Mouse (Mus musculus): ENCODE measurements at regions not wholly inside any gene's neighbourhood (a gene's known extent, or its start where the extent isn't known, plus 50 kb on each side); places are given as distances from the start of the nearest gene placed in this dataset.

- no peak for DNase-seq
Measured at GRCm38 (mm10) chr2:116979561-116980391, 101.3 kb downstream of the Tmco5 start.

GRCm38 (mm10) chr2:116980692-116981091 is 102.2 kb downstream of the Tmco5 start:
- no peak for DNase-seq

GRCm38 (mm10) chr2:116983351-116983750 is 104.9 kb downstream of the Tmco5 start:
- no peak for DNase-seq

GRCm38 (mm10) chr2:116983821-116984351 is 105.4 kb downstream of the Tmco5 start:
- no peak for DNase-seq

GRCm38 (mm10) chr2:116984597-116984996 is 106.1 kb downstream of the Tmco5 start:
- DNase-seq: no peak

GRCm38 (mm10) chr2:116985549-116985948 is 107.1 kb downstream of the Tmco5 start:
- no peak for DNase-seq

- DNase-seq: no peak
Measured at GRCm38 (mm10) chr2:116988953-116989674, 110.6 kb downstream of the Tmco5 start.

GRCm38 (mm10) chr2:116990106-116990505 is 111.6 kb downstream of the Tmco5 start:
- no peak for DNase-seq

- DNase-seq: no peak
Measured at GRCm38 (mm10) chr2:116991561-116992042, 113.1 kb downstream of the Tmco5 start.

GRCm38 (mm10) chr2:116993724-116994123 is 115.2 kb downstream of the Tmco5 start:
- DNase-seq: no peak

- DNase-seq: no peak
Measured at GRCm38 (mm10) chr2:116996302-116996701, 117.8 kb downstream of the Tmco5 start.

GRCm38 (mm10) chr2:116998822-116999221 is 120.3 kb downstream of the Tmco5 start:
- no peak for DNase-seq

- no peak for DNase-seq
Measured at GRCm38 (mm10) chr2:116999592-116999991, 121.1 kb downstream of the Tmco5 start.

GRCm38 (mm10) chr2:117003976-117004375 is 117.2 kb upstream of the Spred1 start:
- DNase-seq: no peak

GRCm38 (mm10) chr2:117006846-117007245 is 114.3 kb upstream of the Spred1 start:
- no peak for DNase-seq

GRCm38 (mm10) chr2:117008922-117009321 is 112.3 kb upstream of the Spred1 start:
- DNase-seq: no peak

- DNase-seq: no peak
Measured at GRCm38 (mm10) chr2:117010001-117010400, 111.2 kb upstream of the Spred1 start.

- DNase-seq: no peak
Measured at GRCm38 (mm10) chr2:117010942-117011341, 110.2 kb upstream of the Spred1 start.

GRCm38 (mm10) chr2:117017921-117018651 is 103.1 kb upstream of the Spred1 start:
- DNase-seq: no peak

- no peak for DNase-seq
Measured at GRCm38 (mm10) chr2:117018917-117019538, 102.1 kb upstream of the Spred1 start.

GRCm38 (mm10) chr2:117019552-117019951 is 101.6 kb upstream of the Spred1 start:
- no peak for DNase-seq

GRCm38 (mm10) chr2:117021787-117022186 is 99.4 kb upstream of the Spred1 start:
- DNase-seq: no peak

- no peak for DNase-seq
Measured at GRCm38 (mm10) chr2:117023436-117023835, 97.7 kb upstream of the Spred1 start.
